Mouse (Mus musculus) midbrain, embryonic 13.5 days (tissue): ENCODE data around the gene Sh3bp4. TPM values are rescaled to one million over a fixed set of nuclear protein-coding genes. Genes with fewer than 3 reads are reported as not detected.

Source experiments
- ATAC-seq: fragments of 200-750 bp; cut with Nextera tagmentation; 2 replicates; pipeline ENCODE4 v1.8.0; 2017; ENCODE audit warnings: mild to moderate bottlenecking, moderate TSS enrichment, moderate library complexity
- H3K27ac ChIP-seq: fragments of 300-500 bp; sonication (generic); 2 replicates; pipeline ENCODE4 v1.5.1; 2015; ENCODE audit warnings: inconsistent platforms, mild to moderate bottlenecking, moderate library complexity
- H3K27me3 ChIP-seq: fragments of 300-500 bp; sonication (generic); 2 replicates; pipeline ENCODE4 v1.6.1; 2015; ENCODE audit warnings: mild to moderate bottlenecking, inconsistent platforms
- H3K36me3 ChIP-seq: fragments of 300-500 bp; sonication (generic); 2 replicates; pipeline ENCODE4 v1.6.1; 2015; ENCODE audit warnings: mild to moderate bottlenecking, inconsistent platforms
- H3K4me1 ChIP-seq: fragments of 300-500 bp; sonication (generic); replicated peaks from 2 replicates; pipeline ENCODE4 v1.6.1; 2015; ENCODE audit warnings: inconsistent platforms
- H3K4me2 ChIP-seq: fragments of 300-500 bp; sonication (generic); replicated peaks from 2 replicates; pipeline ENCODE4 v1.6.1; 2015; ENCODE audit warnings: moderate library complexity, mild to moderate bottlenecking, inconsistent platforms
- H3K4me3 ChIP-seq: fragments of 300-500 bp; sonication (generic); replicated peaks from 2 replicates; pipeline ENCODE4 v1.5.1; 2015; ENCODE audit warnings: mild to moderate bottlenecking, inconsistent platforms
- H3K9ac ChIP-seq: fragments of 300-500 bp; sonication (generic); replicated peaks from 2 replicates; pipeline ENCODE4 v1.6.1; 2015; ENCODE audit warnings: mild to moderate bottlenecking, inconsistent platforms
- H3K9me3 ChIP-seq: fragments of 300-500 bp; sonication (generic); 2 replicates; pipeline ENCODE4 v1.6.1; 2016; ENCODE audit warnings: mild to moderate bottlenecking, inconsistent platforms
- WGBS: fragments of 180-500 bp; shearing (Covaris S2); methylation state at CpG from one replicate; pipeline ENCODE4 v1.1.7; 2015; 5-methylcytosine and 5-hydroxymethylcytosine counted together
- polyA plus RNA-seq: library from polyadenylated mRNA; unstranded; fragments of >200 nt; fragmentation: Nextera tagmentation; extraction: Ambion mirVana; gene quantifications from 2 replicates; pipeline ENCODE4 v1.2.1, GENCODE M21; 2015

Sh3bp4 gene
- polyA plus RNA-seq, 1 experiment from 2014 or later, result 13.2 TPM

DNA sequence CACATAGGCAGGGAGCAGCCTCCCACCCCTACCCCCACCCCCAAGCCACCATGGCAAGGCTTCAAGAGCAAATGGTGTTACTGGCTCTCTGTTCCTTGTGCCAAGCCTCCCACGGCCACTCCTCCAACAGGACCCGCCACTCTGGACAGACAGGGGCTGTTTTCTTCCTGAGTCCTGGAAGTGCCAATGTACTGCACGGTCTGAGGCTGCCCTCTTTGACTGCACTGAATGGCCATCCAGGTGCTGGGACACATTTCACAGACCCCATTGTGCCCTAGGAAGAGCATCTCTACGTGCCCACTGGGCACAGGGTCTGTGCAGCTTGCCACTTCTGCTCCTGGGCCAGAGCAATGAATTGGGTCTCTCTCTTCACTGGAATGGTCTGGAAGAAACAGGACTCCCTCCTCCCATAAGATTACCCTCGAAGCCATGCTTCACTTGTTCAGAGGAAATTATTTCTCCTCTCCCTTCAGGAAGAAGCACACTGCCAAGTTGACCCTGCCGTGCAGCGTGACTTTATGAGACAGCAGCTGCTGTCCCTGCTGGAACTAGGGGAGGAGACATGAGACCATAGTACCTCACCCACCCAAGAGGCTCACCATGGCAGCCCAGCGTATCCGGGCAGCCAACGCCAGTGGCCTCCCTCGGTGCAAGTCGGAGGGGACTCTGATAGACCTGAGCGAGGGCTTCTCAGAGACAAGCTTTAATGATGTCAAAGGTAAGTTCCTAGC, 67.0 kb downstream of the Sh3bp4 start:
- no peaks in the 10 kb centered on the region for H3K27me3 ChIP-seq
- WGBS, result 90% methylated on average over 13 of the region's 13 CpGs
- H3K4me1 ChIP-seq, result peaks cover 18% of the 10 kb centered on the region
- H3K36me3 ChIP-seq, result peaks cover 22% of the 10 kb centered on the region
- no peak overlapping the region for H3K4me3 ChIP-seq
- H3K4me2 ChIP-seq, result no peak overlapping the region
- no peak for ATAC-seq
- no peak overlapping the region for H3K27ac ChIP-seq
- H3K9me3 ChIP-seq, result no peaks in the 10 kb centered on the region
- H3K9ac ChIP-seq, result no peak overlapping the region

DNA sequence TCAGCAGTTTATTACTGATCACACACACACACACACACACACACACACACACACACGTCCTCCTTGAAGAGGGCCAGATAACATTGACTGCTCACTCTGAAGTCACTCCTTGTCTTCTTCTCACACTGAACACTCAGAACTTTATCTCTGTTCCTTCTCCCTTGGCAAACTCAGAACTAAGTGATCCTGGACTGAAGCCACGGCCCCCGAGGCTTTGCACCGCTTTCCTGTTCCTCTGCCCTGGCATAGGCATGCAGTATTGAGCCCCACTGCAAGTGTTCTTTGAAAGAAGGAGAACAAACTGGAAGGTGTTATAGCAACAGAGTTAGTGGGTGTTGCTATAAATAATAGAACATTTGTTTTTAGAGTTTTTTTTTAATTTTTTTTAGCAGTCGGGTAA, 68.1 kb downstream of the Sh3bp4 start:
- 88% methylated on average over 5 of the region's 5 CpGs for WGBS
- Histone ChIP-seq H3K4me1 (peaks cover 18% of the 10 kb centered on the region), H3K4me3 (no peak overlapping the region), H3K9me3 (no peaks in the 10 kb centered on the region), H3K4me2 (no peak overlapping the region), H3K36me3 (peaks cover 28% of the 10 kb centered on the region), H3K27me3 (no peaks in the 10 kb centered on the region), H3K9ac (no peak overlapping the region), H3K27ac (no peak overlapping the region)
- ATAC-seq, result no peak

DNA sequence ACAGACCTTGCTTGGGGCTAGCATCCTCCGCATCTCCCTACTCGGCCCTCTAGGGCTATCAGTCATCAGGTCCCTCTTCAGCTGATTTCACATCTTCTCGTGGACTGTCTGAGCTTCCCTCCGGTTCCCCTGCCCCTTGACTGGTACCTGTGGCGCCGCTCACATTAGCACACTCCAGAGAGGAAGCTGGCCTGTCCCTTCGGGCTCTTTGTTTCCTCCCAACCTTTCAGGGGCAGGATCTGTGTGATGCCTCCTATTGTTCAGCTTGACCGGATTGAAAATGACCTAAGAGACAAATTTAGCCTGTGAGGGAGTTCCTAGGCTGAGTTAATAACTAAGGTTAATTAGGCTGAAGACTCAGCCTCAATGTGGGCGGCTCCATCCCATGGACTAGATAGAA, 69.9 kb downstream of the Sh3bp4 start:
- H3K27ac ChIP-seq, result no peak overlapping the region
- peaks cover 46% of the 10 kb centered on the region for H3K36me3 ChIP-seq
- 95% methylated on average over 9 of the region's 9 CpGs for WGBS
- peaks cover 18% of the 10 kb centered on the region for H3K4me1 ChIP-seq
- no peaks in the 10 kb centered on the region for H3K27me3 ChIP-seq
- H3K9ac ChIP-seq, result no peak overlapping the region
- H3K4me3 ChIP-seq, result no peak overlapping the region
- ATAC-seq, result no peak
- H3K9me3 ChIP-seq, result no peaks in the 10 kb centered on the region
- H3K4me2 ChIP-seq, result no peak overlapping the region

DNA sequence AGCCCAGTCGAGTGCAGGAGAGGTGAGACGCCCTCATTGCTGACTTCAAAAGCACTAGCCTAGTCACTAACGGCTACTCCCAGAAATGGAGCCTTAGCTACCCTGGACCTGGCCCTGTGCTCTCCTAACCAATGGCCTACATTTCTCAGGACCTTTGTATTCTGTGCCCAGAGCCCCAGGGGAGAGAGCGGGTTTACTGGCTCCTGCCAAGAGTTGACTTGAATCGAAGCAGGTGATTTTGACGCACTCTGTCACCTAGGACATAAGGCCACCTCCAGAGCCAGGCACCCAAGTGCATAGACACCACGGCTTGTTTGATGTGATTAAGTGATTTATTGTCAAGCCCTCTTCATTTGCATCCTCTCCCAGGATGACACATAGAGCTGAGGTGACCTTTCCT, 80.9 kb downstream of the Sh3bp4 start:
- Histone ChIP-seq H3K27me3 (no peaks in the 10 kb centered on the region), H3K4me3 (no peak overlapping the region), H3K9me3 (no peaks in the 10 kb centered on the region), H3K27ac (no peak overlapping the region), H3K4me1 (no peaks in the 10 kb centered on the region), H3K36me3 (peaks cover 31% of the 10 kb centered on the region), H3K4me2 (no peak overlapping the region), H3K9ac (no peak overlapping the region)
- ATAC-seq, result no peak
- 78% methylated on average over 7 of the region's 7 CpGs for WGBS

DNA sequence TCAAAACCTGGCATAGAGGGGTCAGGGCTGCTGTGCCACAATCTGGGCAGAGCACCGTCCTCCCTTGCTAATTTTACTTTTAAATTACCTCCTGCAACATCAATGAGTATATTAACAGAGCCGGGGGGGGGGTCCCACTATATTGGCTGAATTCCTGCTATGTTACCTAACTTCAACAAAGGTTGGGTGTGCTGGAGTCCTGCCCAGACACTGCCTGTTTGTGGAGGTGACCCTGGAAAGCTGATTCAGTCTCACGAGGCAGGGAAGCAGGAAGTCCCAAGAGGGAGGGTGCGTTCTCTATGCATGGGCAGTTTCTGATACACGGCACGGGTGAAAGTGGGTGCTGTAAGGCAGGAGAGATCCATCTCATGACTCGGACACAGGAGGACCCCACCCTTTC, 82.4 kb downstream of the Sh3bp4 start:
- H3K4me1 ChIP-seq, result no peaks in the 10 kb centered on the region
- H3K9me3 ChIP-seq, result no peaks in the 10 kb centered on the region
- ATAC-seq, result no peak
- H3K27me3 ChIP-seq, result no peaks in the 10 kb centered on the region
- H3K4me3 ChIP-seq, result no peak overlapping the region
- H3K27ac ChIP-seq, result no peak overlapping the region
- H3K9ac ChIP-seq, result no peak overlapping the region
- no peak overlapping the region for H3K4me2 ChIP-seq
- peaks cover 27% of the 10 kb centered on the region for H3K36me3 ChIP-seq
- 78% methylated on average over 7 of the region's 7 CpGs for WGBS

DNA sequence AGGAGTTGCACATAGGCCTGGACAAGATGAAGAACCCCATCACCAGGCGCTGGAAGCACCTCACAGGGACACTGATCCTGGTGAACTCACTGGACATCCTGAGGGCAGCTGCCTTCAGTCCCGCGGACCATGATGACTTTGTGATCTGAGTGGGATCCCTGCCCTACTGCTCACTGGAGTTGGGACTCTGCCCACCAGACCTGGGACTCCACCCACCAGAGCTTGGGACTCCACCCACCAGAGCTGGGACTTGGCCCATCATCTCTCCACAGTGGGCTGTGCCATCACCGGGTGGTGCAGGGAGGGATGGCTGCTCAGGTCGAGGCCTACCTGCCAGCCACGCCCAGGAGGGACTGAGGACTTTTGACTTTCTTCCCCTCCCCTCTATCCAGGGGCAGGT, 83.0 kb downstream of the Sh3bp4 start:
- no peak for ATAC-seq
- 90% methylated on average over 6 of the region's 6 CpGs for WGBS
- Histone ChIP-seq H3K27ac (no peak overlapping the region), H3K9me3 (no peaks in the 10 kb centered on the region), H3K4me1 (no peaks in the 10 kb centered on the region), H3K36me3 (peaks cover 29% of the 10 kb centered on the region), H3K4me2 (no peak overlapping the region), H3K9ac (no peak overlapping the region), H3K27me3 (no peaks in the 10 kb centered on the region), H3K4me3 (no peak overlapping the region)

DNA sequence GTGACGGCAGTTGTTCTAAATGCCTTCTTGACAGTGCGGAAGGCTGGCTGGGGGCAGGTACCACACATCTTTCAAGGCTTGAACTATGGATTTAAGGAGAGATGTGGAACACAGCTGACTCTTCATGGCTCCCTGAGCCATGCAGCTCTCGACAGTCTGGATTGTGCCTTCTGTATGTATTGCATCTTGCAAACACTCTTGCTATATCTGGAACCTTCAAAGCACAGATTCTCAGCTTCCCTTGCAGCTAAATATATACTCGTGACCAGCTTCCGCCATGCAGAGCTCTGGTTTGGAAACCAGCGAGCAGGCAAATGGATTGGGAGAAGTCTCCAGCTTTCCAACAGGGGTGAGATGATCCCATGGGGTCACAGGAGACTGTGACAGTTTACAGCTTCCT, 93.3 kb downstream of the Sh3bp4 start:
- WGBS, result 89% methylated on average over 6 of the region's 6 CpGs
- H3K27ac ChIP-seq, result no peak overlapping the region
- peaks cover 8% of the 10 kb centered on the region for H3K9me3 ChIP-seq

DNA sequence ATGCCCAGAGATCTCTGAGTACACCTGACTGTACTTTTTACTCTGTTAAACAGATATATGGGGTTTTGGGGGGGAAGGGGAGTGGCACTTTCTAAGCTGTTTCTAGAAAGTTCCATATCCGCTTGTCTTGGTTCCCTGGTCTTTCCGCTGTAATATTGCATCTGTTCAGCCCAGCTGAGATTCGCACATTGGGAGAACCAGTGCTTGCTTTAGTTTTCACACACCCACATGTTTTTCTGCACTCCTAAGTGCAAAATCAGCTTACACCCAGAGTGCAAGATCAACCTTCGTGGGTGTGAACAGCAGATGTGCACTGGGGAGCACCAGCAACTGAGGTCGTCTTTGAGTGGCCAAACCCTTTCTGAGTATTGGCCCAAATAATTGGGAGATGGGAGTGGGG, 94.1 kb downstream of the Sh3bp4 start:
- ATAC-seq, result no peak
- no peaks in the 10 kb centered on the region for H3K27me3 ChIP-seq
- H3K4me3 ChIP-seq, result no peak overlapping the region
- H3K4me2 ChIP-seq, result no peak overlapping the region
- H3K4me1 ChIP-seq, result no peaks in the 10 kb centered on the region; the same call in 1 of the 2 replicates
- H3K27ac ChIP-seq, result no peak overlapping the region
- 90% methylated on average over 5 of the region's 5 CpGs for WGBS
- H3K9ac ChIP-seq, result no peak overlapping the region
- H3K36me3 ChIP-seq, result no peaks in the 10 kb centered on the region
- H3K9me3 ChIP-seq, result peaks cover 8% of the 10 kb centered on the region

More for the DNA sequence above, 93.3 kb downstream of the Sh3bp4 start:
- no peak overlapping the region for H3K4me2 ChIP-seq
- H3K36me3 ChIP-seq, result no peaks in the 10 kb centered on the region
- no peaks in the 10 kb centered on the region; the same call in 1 of the 2 replicates for H3K4me1 ChIP-seq
- ATAC-seq, result no peak
- H3K27me3 ChIP-seq, result no peaks in the 10 kb centered on the region
- no peak overlapping the region for H3K9ac ChIP-seq
- no peak overlapping the region for H3K4me3 ChIP-seq

DNA sequence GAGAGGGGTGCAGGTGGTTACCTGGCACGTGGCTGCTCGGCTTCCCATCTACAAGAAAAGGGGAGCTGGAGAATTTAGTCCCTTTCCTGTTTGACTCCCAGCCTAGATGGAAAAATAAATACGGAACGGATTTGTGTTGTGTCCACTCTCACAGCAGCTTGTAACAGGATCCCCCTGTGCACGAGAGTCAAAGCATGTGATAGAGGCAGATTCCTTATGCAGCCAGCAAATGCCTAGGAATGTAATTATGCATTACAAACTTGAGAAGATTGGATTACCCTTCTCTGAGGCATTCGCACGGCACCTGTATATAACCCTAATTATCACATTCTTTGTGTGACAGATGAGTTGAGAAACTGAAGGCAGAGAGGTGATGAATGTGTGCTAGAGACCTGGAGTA, 94.5 kb downstream of the Sh3bp4 start:
- no peaks in the 10 kb centered on the region; the same call in 1 of the 2 replicates for H3K4me1 ChIP-seq
- peaks cover 8% of the 10 kb centered on the region for H3K9me3 ChIP-seq
- H3K9ac ChIP-seq, result no peak overlapping the region
- no peak overlapping the region for H3K27ac ChIP-seq
- H3K27me3 ChIP-seq, result no peaks in the 10 kb centered on the region
- no peak for ATAC-seq
- no peak overlapping the region for H3K4me2 ChIP-seq
- H3K36me3 ChIP-seq, result no peaks in the 10 kb centered on the region
- no peak overlapping the region for H3K4me3 ChIP-seq
- 62% methylated on average over 7 of the region's 7 CpGs for WGBS

DNA sequence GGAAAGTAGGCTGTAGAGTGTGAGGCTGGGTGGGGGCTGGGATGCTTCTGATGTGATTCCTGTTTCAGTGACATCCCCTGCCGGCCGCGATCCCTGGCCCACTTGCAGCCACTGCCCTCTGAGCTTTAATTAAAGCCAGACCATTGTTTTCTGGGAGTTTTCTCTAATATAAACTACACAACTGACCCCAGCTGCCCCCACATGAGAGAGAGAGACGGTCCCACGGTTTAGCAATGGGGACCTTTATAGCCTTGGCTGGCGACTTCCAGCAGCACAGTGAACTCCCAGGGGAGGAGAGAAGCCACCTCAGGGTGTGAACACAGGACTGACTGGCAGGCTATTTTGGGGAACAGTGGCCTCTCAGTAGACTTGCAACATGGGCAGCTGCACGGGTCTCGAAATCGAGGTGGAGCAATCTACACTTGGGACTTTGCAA, 96.6 kb downstream of the Sh3bp4 start:
- Histone ChIP-seq H3K9ac (no peak overlapping the region), H3K27me3 (no peaks in the 10 kb centered on the region), H3K36me3 (no peaks in the 10 kb centered on the region), H3K4me1 (no peaks in the 10 kb centered on the region; the same call in 1 of the 2 replicates), H3K27ac (no peak overlapping the region), H3K9me3 (no peaks in the 10 kb centered on the region), H3K4me2 (no peak overlapping the region), H3K4me3 (no peak overlapping the region)
- 69% methylated on average over 9 of the region's 9 CpGs for WGBS
- ATAC-seq, result no peak

DNA sequence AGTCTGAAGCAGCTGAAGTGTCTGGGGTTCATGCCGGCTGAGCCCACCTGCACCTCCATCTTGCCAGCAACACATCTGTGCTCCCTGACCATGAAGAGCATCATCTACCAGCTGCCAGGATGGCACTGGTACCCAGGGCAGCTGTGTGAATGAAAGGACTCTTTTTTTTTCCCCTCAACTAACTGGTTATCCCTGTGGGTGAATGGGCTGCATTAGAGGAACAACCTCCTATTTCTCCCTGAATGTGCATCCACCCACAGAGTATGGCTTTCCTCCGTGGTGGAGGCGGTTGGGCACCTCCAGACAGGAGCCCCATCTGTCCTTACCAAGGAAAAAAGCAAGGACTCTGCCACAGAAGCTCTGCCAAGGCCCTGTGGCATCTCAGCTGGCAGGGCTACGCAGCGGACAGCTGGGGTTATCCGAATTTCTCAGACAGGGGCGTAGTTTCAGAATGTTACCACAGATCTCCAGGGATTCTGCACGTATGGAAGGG, 101.1 kb downstream of the Sh3bp4 start:
- no peaks in the 10 kb centered on the region for H3K4me1 ChIP-seq
- H3K27ac ChIP-seq, result no peak overlapping the region
- H3K4me3 ChIP-seq, result no peak overlapping the region
- no peak overlapping the region for H3K9ac ChIP-seq
- WGBS, result 83% methylated on average over 8 of the region's 8 CpGs
- H3K4me2 ChIP-seq, result no peak overlapping the region
- H3K9me3 ChIP-seq, result no peaks in the 10 kb centered on the region
- no peaks in the 10 kb centered on the region for H3K27me3 ChIP-seq
- no peaks in the 10 kb centered on the region for H3K36me3 ChIP-seq
- ATAC-seq, result no peak

DNA sequence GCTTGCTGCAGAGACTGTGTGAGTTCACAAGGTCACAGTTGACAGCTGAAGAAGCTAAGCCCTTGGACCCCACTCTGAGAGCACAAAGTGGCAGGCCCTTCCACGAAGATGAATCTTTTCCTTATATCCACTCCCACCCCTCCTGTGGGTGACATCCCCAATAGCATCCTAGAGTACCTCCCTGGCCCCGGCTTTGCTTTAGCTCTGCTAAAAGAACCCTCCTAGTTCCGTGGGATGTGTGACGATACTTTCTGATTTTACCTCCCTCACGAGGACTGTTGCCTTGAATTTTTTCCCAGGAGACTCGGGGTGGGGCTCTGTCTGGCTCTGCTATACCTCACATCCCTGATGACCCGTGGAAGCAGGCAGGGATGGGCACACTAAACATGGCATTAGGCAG, 104.4 kb downstream of the Sh3bp4 start:
- ATAC-seq, result no peak
- no peak overlapping the region for H3K27ac ChIP-seq
- no peak overlapping the region for H3K4me3 ChIP-seq
- no peak overlapping the region for H3K9ac ChIP-seq
- WGBS, result 76% methylated on average over 7 of the region's 7 CpGs
- no peaks in the 10 kb centered on the region for H3K4me1 ChIP-seq
- H3K4me2 ChIP-seq, result no peak overlapping the region
- H3K36me3 ChIP-seq, result no peaks in the 10 kb centered on the region
- H3K9me3 ChIP-seq, result no peaks in the 10 kb centered on the region
- H3K27me3 ChIP-seq, result no peaks in the 10 kb centered on the region

DNA sequence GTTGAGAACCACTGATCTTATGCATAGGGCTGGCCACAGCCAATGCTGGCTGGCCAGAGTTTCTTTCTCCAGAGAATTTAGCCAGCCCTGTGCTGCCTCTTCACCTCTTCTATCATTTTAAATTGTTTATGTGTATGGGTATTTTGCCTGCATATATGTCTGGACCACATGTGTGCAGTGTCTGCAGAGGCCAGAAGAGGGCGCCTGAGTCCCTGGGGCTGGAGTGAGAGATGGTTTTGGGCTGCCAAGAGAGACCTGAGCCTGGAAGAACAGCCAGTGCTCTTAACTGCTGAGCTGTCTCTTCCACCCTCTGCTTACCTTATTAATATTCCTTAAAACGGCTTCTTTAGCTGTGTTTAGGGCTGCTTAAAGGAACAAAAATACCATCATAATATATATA, 105.1 kb downstream of the Sh3bp4 start:
- Histone ChIP-seq H3K27ac (no peak overlapping the region), H3K9me3 (no peaks in the 10 kb centered on the region), H3K4me1 (no peaks in the 10 kb centered on the region), H3K4me2 (no peak overlapping the region), H3K27me3 (no peaks in the 10 kb centered on the region), H3K9ac (no peak overlapping the region), H3K4me3 (no peak overlapping the region), H3K36me3 (no peaks in the 10 kb centered on the region)
- no peak for ATAC-seq
- 63% methylated on average over 2 of the region's 2 CpGs for WGBS
